Mouse (Mus musculus): ENCODE results near the gene Kcnh1.

Gene Kcnh1

GRCm38 (mm10) chr1:192190508-192191321 is at the start of gene Kcnh1:
TSS of gene Kcnh1 (plus strand) at chr1:192190774.
- no peak for DNase-seq (ENCODE audit: low read depth, low spot score)

GRCm38 (mm10) chr1:192151179-192151578 is 39.4 kb upstream of the Kcnh1 start:
- no peak for DNase-seq (ENCODE audit: low read depth, low spot score)

DNA sequence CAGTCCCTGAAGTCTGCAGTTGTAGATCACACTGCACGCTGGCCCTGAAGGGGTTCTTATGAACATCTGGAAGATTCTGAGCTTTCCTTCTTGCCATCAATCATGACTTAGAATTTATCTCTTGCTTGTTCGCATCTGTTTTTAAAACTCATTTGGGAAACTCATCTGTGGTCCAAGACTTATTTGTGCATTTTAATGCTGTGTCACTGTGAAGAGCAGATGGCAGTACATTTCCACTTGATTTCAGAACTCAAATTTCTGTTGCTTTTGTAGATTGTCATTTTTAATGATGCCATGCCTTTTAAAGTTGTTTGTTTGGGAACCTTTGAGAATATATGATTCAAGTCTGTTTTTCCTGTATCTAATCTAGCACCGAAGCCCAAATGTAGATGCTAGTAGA is 19.1 kb upstream of the Kcnh1 start:
- DNase-seq (ENCODE audit: low read depth, low spot score): no peak

DNA sequence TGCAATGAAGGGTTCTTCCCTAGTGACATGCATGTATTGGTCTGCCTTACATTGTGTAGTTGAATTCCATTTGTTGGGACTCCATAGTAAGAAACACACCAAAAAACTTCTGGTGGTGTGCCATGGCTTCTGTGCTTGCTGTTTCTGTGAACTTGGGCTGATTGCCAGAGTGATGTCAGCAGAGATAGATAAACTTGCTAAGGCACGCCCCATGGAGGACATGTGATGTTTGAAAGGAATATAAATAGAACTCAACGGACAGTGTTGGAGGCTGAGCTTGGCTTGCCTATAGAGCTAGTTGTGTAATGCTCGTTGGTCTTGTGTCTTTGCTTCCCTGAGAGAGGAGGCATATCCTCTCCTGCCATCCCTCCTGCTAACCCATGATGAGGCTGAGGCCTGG is 10.7 kb upstream of the Kcnh1 start:
- DNase-seq (ENCODE audit: low read depth, low spot score): no peak

GRCm38 (mm10) chr1:192181696-192182257 is 8.8 kb upstream of the Kcnh1 start:
- DNase-seq (ENCODE audit: low read depth, low spot score): no peak

DNA sequence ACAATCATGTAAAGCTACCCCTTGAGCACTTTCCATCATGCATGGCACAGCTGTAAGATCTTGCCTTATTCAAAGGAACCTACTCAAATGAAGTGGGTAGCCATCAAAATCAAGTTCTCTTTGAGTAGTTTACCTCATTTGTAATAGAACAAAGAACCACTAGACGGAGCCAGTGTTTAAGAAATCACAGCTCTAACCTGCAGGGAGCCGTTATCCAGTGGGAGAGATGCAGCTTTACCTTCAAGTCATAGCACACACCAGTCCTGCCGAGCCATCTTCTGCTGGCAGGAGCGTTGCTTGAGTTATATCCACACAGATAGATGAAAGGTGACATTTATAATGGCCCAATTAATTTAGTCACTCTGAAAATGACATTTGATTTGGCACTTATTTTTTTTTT is 1.5 kb upstream of the Kcnh1 start:
- DNase-seq (ENCODE audit: low read depth, low spot score): peak; percentile 85

DNA sequence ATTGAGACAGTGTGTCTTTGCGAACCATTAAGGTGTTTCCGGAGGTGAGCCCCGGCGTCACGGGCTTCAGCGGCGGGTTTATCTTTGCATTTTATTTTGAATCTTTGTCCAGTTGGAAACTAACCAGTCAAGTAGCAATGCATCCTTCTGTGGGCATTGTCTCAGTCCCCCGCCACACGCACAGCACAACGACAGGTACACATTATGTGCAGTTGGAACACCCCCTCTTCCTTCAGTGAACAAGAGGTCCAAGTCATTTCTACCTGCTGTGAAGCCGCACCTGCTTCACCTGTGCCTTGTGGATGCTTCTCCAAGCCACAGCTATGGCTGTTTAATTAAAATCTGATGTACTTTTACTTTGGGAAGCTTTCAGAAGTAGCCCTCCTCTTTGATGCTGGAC is 803 bp upstream of the Kcnh1 start:
- DNase-seq (ENCODE audit: low read depth, low spot score): no peak

DNA sequence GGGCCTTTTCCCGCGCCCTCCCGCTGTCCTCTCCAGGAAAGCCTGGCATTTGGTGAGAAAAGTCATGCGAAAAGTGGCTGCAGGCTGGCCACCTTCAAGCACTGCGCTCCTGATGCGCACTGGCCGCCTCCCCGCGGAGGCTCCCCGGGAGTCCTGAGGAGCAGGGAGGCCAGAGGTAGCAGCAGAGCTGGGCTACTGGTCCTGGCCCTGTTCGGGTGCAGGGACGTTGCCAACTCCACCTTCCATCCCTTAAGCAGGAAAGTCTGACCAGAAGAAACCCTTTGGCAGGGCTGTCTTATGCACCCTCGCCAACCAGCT is 707 bp downstream of the Kcnh1 start:
- no peak for DNase-seq (ENCODE audit: low read depth, low spot score)

- no peak for DNase-seq (ENCODE audit: low read depth, low spot score)
Observed at GRCm38 (mm10) chr1:192191859-192192258, 1.3 kb downstream of the Kcnh1 start.

DNA sequence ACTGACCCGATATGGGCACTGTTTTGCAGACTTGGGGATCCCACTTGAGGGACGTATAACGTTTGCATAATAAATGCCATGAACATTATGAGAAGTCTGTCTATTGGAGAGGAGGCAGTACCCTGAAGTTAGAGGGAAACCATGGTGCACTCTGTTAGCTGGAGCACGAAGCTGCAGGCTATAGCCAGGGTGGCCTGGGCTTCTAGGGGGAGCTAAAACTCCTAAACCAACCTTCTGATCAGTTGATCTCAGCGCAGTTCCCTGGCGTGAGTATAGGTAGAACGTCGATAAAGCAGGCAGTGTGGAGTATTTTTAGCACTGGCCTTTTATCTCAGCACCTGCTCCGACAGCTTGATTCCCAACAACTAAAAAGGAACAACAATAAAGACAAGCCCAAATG is 2.1 kb downstream of the Kcnh1 start:
- no peak for DNase-seq (ENCODE audit: low read depth, low spot score)

- no peak for DNase-seq (ENCODE audit: low read depth, low spot score)
Observed at GRCm38 (mm10) chr1:192193656-192194055, 3.1 kb downstream of the Kcnh1 start.

- DNase-seq (ENCODE audit: low read depth, low spot score): no peak
Observed at GRCm38 (mm10) chr1:192197495-192197894, 6.9 kb downstream of the Kcnh1 start.

GRCm38 (mm10) chr1:192202936-192203335 is 12.4 kb downstream of the Kcnh1 start:
- no peak for DNase-seq (ENCODE audit: low read depth, low spot score)

- no peak for DNase-seq (ENCODE audit: low read depth, low spot score)
Observed at GRCm38 (mm10) chr1:192207956-192208355, 17.4 kb downstream of the Kcnh1 start.

- no peak for DNase-seq (ENCODE audit: low read depth, low spot score)
Observed at GRCm38 (mm10) chr1:192212448-192212847, 21.9 kb downstream of the Kcnh1 start.

- no peak for DNase-seq (ENCODE audit: low read depth, low spot score)
Observed at GRCm38 (mm10) chr1:192214666-192215065, 24.1 kb downstream of the Kcnh1 start.

DNA sequence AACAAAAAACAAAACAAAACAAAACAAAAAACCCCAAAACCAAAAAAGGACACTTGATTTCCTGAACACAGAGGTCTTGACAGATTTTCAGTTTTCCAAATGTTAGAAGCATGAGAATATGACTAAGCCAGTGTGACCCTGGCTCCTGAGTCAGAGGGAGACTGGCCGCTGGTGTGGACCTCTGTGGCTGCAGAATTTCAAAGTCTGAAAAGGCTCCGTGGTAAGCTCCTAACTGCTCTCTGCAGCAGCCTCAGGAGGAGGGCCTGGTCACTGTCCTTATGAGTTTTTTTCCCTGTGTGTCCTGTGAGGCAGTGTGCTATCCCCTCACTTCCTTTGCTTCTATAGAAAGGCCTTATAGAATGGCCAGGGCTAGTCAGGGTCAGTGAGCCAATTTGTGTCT is 29.6 kb downstream of the Kcnh1 start:
- DNase-seq (ENCODE audit: low read depth, low spot score): no peak

GRCm38 (mm10) chr1:192224161-192224560 is 33.6 kb downstream of the Kcnh1 start:
- no peak for DNase-seq (ENCODE audit: low read depth, low spot score)

GRCm38 (mm10) chr1:192232696-192233095 is 42.1 kb downstream of the Kcnh1 start:
- DNase-seq (ENCODE audit: low read depth, low spot score): no peak

GRCm38 (mm10) chr1:192246836-192247235 is 56.3 kb downstream of the Kcnh1 start:
- no peak for DNase-seq (ENCODE audit: low read depth, low spot score)

GRCm38 (mm10) chr1:192259146-192259545 is 68.6 kb downstream of the Kcnh1 start:
- DNase-seq (ENCODE audit: low read depth, low spot score): no peak

GRCm38 (mm10) chr1:192259616-192260015 is 69.0 kb downstream of the Kcnh1 start:
- DNase-seq (ENCODE audit: low read depth, low spot score): no peak

DNA sequence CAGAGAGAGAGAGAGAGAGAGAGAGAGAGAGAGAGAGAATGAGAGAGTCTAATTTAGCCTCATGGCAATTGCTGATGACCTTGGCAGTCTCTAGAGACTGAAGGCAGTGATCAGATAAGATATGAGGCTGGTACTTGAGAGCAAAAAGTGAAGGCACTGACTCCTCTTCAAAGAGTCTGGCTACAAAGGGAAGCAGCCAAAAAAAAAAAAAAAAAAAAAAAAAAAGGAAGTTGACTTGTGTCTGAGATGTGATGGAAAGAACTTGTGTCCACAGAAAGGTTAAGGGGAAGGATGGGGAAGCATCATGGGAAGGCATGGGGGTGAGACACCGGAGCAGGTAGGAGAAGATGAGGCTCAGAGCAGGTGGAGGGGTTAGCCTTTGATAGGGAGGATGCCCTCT is 75.1 kb downstream of the Kcnh1 start:
- no peak for DNase-seq (ENCODE audit: low read depth, low spot score)

GRCm38 (mm10) chr1:192266956-192267355 is 76.4 kb downstream of the Kcnh1 start:
- DNase-seq (ENCODE audit: low read depth, low spot score): no peak

Measured in A20 (cell line).